Mouse (Mus musculus): ENCODE results near the gene Sfmbt2. TPM values are rescaled to one million over a fixed set of nuclear protein-coding genes. Genes with fewer than 3 reads are reported as not detected.

The Sfmbt2 gene
- polyA plus RNA-seq, 1 experiment: 3.1 TPM

DNA sequence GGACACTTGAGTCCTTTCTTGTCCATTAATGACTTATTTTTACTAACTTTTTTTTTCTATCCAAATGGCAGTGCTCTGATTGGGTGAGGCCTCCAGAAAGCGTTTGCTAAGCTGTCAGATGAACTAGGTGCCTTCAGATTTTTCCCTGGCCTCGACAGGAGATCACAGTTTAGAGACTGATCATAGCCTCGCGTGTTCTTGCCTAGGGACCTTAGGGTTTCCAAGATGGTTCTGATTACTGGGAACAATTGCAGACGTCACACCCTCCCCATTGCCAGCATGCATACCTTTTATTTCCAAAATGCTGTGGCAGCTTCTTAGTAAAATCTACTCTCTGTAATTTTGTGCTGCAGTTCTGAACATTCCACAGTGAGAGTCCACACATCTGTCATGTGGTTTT is 212.8 kb downstream of the Sfmbt2 start:
- TF ChIP-seq CTCF (IDR thresholded peaks at IDR 0.05; ENCODE audit: borderline replicate concordance, insufficient read depth, low read length): no peak
- no peak for TF ChIP-seq POLR2A (IDR thresholded peaks at IDR 0.05; ENCODE audit: low read depth, low read length)
- H3K4me3 ChIP-seq (ENCODE audit: insufficient read depth, low read length): no peak overlapping the region
- no peak overlapping the region for H3K27ac ChIP-seq (ENCODE audit: insufficient read depth, low read length)
- no peaks in the 10 kb centered on the region for H3K4me1 ChIP-seq (ENCODE audit: control insufficient read depth, insufficient read depth, low read length)

GRCm38 (mm10) chr2:10591310-10591709 is 221.0 kb downstream of the Sfmbt2 start:
- Histone ChIP-seq H3K27ac (ENCODE audit: insufficient read depth, low read length) (no peak overlapping the region), H3K4me3 (ENCODE audit: insufficient read depth, low read length) (no peak overlapping the region), H3K4me1 (ENCODE audit: control insufficient read depth, insufficient read depth, low read length) (no peaks in the 10 kb centered on the region)
- no peak for TF ChIP-seq POLR2A (IDR thresholded peaks at IDR 0.05; ENCODE audit: low read depth, low read length)
- TF ChIP-seq CTCF (IDR thresholded peaks at IDR 0.05; ENCODE audit: borderline replicate concordance, insufficient read depth, low read length): no peak

DNA sequence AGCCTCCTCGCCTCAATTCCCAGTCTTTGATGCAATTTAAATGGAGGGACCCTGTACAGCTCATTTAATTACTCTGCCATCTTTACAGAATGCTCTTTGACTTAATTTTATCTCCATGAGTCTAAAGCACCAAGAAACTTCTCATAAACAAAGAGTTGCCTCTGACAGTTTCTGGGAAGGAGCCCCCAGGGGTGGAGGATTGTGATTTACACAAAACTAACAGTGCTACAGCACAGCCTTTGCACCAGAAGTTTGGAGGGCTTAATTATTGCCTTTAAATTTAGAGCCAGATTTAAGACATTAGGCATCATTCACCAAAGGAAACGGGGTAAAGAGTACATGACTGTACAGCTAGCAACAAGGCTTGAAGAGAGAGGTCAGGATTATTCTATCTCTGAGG is 245.2 kb downstream of the Sfmbt2 start:
- no peak overlapping the region for H3K4me3 ChIP-seq (ENCODE audit: insufficient read depth, low read length)
- TF ChIP-seq POLR2A (IDR thresholded peaks at IDR 0.05; ENCODE audit: low read depth, low read length) (no peak), CTCF (IDR thresholded peaks at IDR 0.05; ENCODE audit: borderline replicate concordance, insufficient read depth, low read length) (no peak)

More for the DNA sequence above, 245.2 kb downstream of the Sfmbt2 start:
- no peaks in the 10 kb centered on the region for H3K4me1 ChIP-seq (ENCODE audit: control insufficient read depth, insufficient read depth, low read length)
- H3K27ac ChIP-seq (ENCODE audit: insufficient read depth, low read length): no peak overlapping the region

Other genes starting within 250 kb of the Sfmbt2 start
- 8.9 and 13.8 TPM in 2 replicates for gene Itih2, start 239.1 kb upstream of the Sfmbt2 start, polyA plus RNA-seq (2011; ENCODE audit: insufficient read length, low read depth, missing spikeins)
- gene Itih5, start 216.9 kb upstream of the Sfmbt2 start, polyA plus RNA-seq (2011; ENCODE audit: insufficient read length, low read depth, missing spikeins): 2.5 and 8.5 TPM in 2 replicates